Mouse (Mus musculus): ENCODE results near the gene Ddn.

GRCm38 (mm10) chr15:98807895-98808650 lies 1.2 kb downstream of the Ddn start:
- TF ChIP-seq HCFC1 (IDR thresholded peaks at IDR 0.05; ENCODE audit: borderline replicate concordance, insufficient read depth, low read length) (no peak), ZNF384 (IDR thresholded peaks at IDR 0.05; ENCODE audit: low read depth, low read length) (no peak), CHD2 (IDR thresholded peaks at IDR 0.05; ENCODE audit: low read depth, low read length) (no peak), ZC3H11A (IDR thresholded peaks at IDR 0.05; ENCODE audit: borderline replicate concordance, low read depth, low read length) (no peak)

All from ES-E14 (cell line).